Mouse (Mus musculus) ES-E14 (cell line): ENCODE measurements around the gene Cx3cr1. TPM values are rescaled to one million over a fixed set of nuclear protein-coding genes. Genes with fewer than 3 reads are reported as not detected.

ENCODE experiments used
- DNase-seq: peaks from one replicate; pipeline ENCODE4 v3.0.0-alpha.2; 2013; ENCODE audit warnings: low read depth, low spot score
- H3K27ac ChIP-seq: 2 replicates; pipeline ENCODE4 v1.5.1; 2012; ENCODE audit warnings: low read depth, mild to moderate bottlenecking, low read length, moderate library complexity, mixed read lengths; ENCODE audit not compliant: poor library complexity, insufficient read depth, severe bottlenecking
- H3K36me3 ChIP-seq: 2 replicates; pipeline ENCODE4 v1.6.1; 2012; ENCODE audit warnings: mild to moderate bottlenecking, low read length, moderate library complexity, mixed read lengths; ENCODE audit not compliant: control insufficient read depth, poor library complexity, insufficient read depth, severe bottlenecking
- H3K4me1 ChIP-seq, 2 experiments: fragments of 150-350 bp in 1 of 2; sonication (generic) in 1 of 2; 2 replicates each; pipeline ENCODE4 v1.6.1; 2012; ENCODE audit warnings: low read length in 2 of 2, mild to moderate bottlenecking in 1 of 2, mixed read lengths in 1 of 2; ENCODE audit not compliant: control insufficient read depth in 2 of 2, insufficient read depth in 2 of 2, poor library complexity in 1 of 2
- H3K4me3 ChIP-seq, 2 experiments: fragments of 150-350 bp in 1 of 2; sonication (generic) in 1 of 2; 2 replicates each; pipeline ENCODE4 v1.5.1; 2012; ENCODE audit warnings: low read length in 2 of 2, low read depth in 1 of 2, mild to moderate bottlenecking in 1 of 2, mixed read lengths in 1 of 2; ENCODE audit not compliant: insufficient read depth in 1 of 2, poor library complexity in 1 of 2, severe bottlenecking in 1 of 2
- H3K9ac ChIP-seq: 2 replicates; pipeline ENCODE4 v1.6.1; 2012; ENCODE audit warnings: low read depth, mild to moderate bottlenecking, low read length, mixed read lengths; ENCODE audit not compliant: poor library complexity, insufficient read depth, severe bottlenecking
- H3K9me3 ChIP-seq: fragments of 150-350 bp; sonication (generic); 2 replicates; pipeline ENCODE4 v1.6.1; 2012; ENCODE audit warnings: low read depth, mild to moderate bottlenecking, low read length; ENCODE audit not compliant: control insufficient read depth, insufficient read depth
- CHD2 ChIP-seq: IDR thresholded peaks from 2 replicates; pipeline ENCODE4 v1.6.1; 2014; ENCODE audit warnings: mild to moderate bottlenecking, low read depth, low read length, inconsistent platforms
- HCFC1 ChIP-seq: IDR thresholded peaks from 2 replicates; pipeline ENCODE4 v1.6.1; 2012; ENCODE audit warnings: low read length, inconsistent platforms, borderline replicate concordance; ENCODE audit not compliant: insufficient read depth
- MAFK ChIP-seq: IDR thresholded peaks from 2 replicates; pipeline ENCODE4 v1.6.1; 2014; ENCODE audit warnings: mild to moderate bottlenecking, low read depth, low read length, inconsistent platforms; ENCODE audit not compliant: insufficient read depth
- ZC3H11A ChIP-seq: IDR thresholded peaks from 2 replicates; pipeline ENCODE4 v1.6.1; 2012; ENCODE audit warnings: low read depth, mild to moderate bottlenecking, inconsistent platforms, low read length, borderline replicate concordance
- ZNF384 ChIP-seq: IDR thresholded peaks from 2 replicates; pipeline ENCODE4 v1.6.1; 2012; ENCODE audit warnings: low read depth, low read length, inconsistent platforms
- in situ Hi-C, 2 experiments: fragments of 600-800 bp; cut with MboI; formaldehyde crosslinking; loops; one replicate each; pipeline ENCODE4 v1.15.1; 2025; ENCODE audit warnings: low sequenced_read_pairs in 2 of 2, inconsistent platforms in 1 of 2; ENCODE audit not compliant: unreplicated experiment in 2 of 2
- total RNA-seq: library from RNA; depleted of rRNA; stranded (reverse); fragments of 300-350 nt; gene quantifications from 2 replicates; pipeline ENCODE4 v1.2.3, GENCODE M21; 2012

Cx3cr1 gene
- total RNA-seq, 1 experiment: 0.09 TPM

DNA sequence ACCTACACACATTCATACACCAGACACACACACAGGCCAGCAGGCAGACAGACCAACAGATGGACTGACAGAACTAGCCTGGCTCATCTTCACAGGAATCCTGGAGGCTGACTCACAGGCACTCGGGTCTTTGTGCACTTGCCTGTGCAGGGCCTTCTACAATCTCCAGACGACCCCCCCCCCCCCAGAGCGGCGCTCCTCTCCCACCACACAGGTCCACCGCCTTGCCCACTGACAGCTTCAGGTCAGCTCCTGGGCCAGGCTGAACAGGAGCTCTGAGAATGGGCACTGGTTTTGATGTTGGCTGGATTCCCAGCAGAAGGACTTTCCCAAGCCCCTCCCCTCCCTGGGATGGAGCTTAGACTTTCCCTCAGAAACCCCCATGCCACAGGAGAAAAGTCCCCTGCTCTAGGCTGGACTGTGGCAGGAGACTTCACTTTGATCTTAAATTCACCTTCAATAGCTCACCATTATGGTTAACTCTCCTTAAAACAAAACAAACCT is 92.1 kb downstream of the Cx3cr1 start:
- DNase-seq: no peak
- Histone ChIP-seq H3K4me3 (no peak overlapping the region; a peak in 1 of 4 replicates), H3K9ac (peak overlapping the region; percentile 26; the same call in 1 of the 2 replicates), H3K4me1 (peaks cover 8 to 48% of the 10 kb centered on the region in 2 experiments), H3K9me3 (no peaks in the 10 kb centered on the region), H3K36me3 (peaks cover 27% of the 10 kb centered on the region), H3K27ac (peak overlapping the region; percentile 78; the same call in 1 of the 2 replicates)
- in situ Hi-C loops: no loop called here
- TF ChIP-seq CHD2 (no peak), HCFC1 (no peak), MAFK (no peak), ZC3H11A (no peak), ZNF384 (no peak)

DNA sequence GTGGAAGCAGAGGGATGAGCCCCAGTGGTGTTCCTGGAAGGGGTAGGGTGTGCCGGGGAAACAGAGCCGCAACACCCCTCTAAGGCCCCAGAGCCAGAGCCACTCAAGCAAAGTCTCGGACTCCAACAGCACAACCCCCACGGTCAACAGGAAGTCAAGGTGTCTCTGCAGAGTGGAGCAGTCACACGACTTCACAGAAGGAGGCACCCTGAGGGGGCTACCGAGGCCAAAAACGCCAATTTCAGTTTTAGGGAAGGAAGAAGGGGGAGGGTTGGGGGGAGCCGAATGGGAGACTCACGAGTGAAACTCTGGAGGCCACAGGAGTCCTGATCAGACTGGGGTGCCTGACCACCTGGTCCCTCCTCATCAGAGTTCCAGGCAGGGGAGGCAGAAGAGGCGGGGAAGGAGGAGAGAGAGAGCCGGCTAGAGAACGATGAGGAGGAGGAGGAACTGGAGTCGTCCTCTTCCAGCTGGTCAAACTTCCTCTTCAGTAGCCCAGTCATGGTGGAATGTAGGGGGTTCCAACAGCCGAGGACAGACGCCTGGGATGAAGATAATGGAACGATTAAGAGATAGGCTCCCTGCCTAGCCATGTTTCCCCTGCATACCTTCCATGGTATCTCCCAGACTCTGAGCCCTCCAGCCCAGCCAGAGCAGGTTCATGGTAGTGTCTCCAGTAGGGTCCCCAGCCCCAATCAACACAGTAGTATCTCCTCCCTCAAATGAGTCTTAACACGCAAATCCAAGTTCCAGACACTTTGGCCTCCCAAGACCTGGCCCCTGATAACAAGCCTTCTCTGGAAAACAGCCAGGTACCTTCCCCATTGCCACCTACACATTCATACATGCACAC is 92.7 kb downstream of the Cx3cr1 start:
- peaks cover 34% of the 10 kb centered on the region for H3K36me3 ChIP-seq
- H3K9ac ChIP-seq: peak overlapping the region; percentile 70; the same call in 1 of the 2 replicates
- in situ Hi-C loops: no loop called here
- peak overlapping the region; percentile 37 to 50 for H3K4me3 ChIP-seq
- H3K4me1 ChIP-seq: peaks cover 6 to 42% of the 10 kb centered on the region in 2 experiments
- DNase-seq: no peak
- peak overlapping the region; percentile 78 for H3K27ac ChIP-seq
- H3K9me3 ChIP-seq: no peaks in the 10 kb centered on the region
- no peak for TF ChIP-seq ZNF384
- TF ChIP-seq HCFC1: no peak
- no peak for TF ChIP-seq ZC3H11A
- no peak for TF ChIP-seq MAFK

DNA sequence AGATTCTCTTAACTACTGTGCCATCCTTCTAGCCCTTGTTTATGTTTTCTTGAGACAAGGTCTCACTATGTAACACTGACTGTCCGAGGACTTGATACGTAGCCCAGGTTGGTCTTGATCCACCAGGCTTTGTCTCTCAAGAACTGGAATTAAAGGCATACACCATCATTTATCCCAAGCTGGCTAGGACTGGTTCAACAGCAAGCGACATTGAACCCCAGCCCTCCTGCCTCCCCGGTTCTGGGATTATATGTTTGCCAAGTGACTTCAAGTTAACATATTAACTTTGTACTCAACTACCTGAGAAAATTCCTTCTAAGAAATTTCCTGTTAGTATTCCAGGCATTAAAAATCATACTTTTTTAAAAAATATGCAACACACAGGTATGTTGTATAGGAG is 94.4 kb downstream of the Cx3cr1 start:
- no peak overlapping the region for H3K27ac ChIP-seq
- H3K9ac ChIP-seq: no peak overlapping the region
- no peak for DNase-seq
- in situ Hi-C loops: no loop called here
- H3K9me3 ChIP-seq: no peaks in the 10 kb centered on the region
- peaks cover 44% of the 10 kb centered on the region for H3K36me3 ChIP-seq
- TF ChIP-seq ZNF384 (no peak), MAFK (no peak), HCFC1 (no peak), CHD2 (no peak), ZC3H11A (no peak)
- H3K4me3 ChIP-seq: no peak overlapping the region
- H3K4me1 ChIP-seq: peaks cover 2 to 40% of the 10 kb centered on the region in 2 experiments

DNA sequence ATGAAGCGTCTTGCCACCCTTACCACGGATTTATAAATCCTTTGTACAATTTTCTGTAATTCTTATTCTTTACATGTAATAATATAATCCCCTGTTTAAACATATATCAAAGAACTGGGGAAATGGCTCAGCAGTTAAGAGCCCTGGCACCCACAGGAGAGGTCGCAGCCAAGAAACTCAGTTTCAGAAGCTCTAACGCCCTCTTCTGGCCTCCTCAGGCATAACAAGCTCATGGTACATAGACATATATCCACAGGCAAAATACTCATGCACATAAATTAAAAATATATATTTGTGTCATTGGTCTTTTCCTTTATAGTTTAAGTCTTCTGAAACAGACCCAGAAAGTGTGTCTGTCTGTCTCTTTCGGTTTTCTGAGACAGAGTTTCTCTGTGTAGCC is 95.1 kb downstream of the Cx3cr1 start:
- H3K9ac ChIP-seq: no peak overlapping the region
- no peaks in the 10 kb centered on the region for H3K9me3 ChIP-seq
- H3K27ac ChIP-seq: no peak overlapping the region
- no peak for DNase-seq
- peak overlapping the region; percentile 67 to 70; a peak in 3 of 4 replicates for H3K4me3 ChIP-seq
- H3K4me1 ChIP-seq: peaks cover 2 to 37% of the 10 kb centered on the region in 2 experiments
- peaks cover 42% of the 10 kb centered on the region for H3K36me3 ChIP-seq
- TF ChIP-seq MAFK (no peak), ZNF384 (no peak), HCFC1 (no peak), CHD2 (no peak), ZC3H11A (no peak)
- in situ Hi-C loops: no loop called here
